Mouse (Mus musculus): ENCODE results near the gene Irgq. TPM values are rescaled to one million over a fixed set of nuclear protein-coding genes. Genes with fewer than 3 reads are reported as not detected.
"Not testable (repeated sequence)": the region's sequence is repeated elsewhere in the genome, so short reads cannot be mapped to it uniquely, and the experiment has no call there.

Gene Irgq
- 103 and 107 TPM in 2 replicates for total RNA-seq (2014; rRNA removed)
- 16.9 and 20.0 TPM in 2 replicates for polyA plus RNA-seq (2015; fragmentation: Nextera tagmentation; extraction: Ambion mirVana)

GRCm38 (mm10) chr7:24530062-24530931 lies at the start of gene Irgq:
Gene Irgq (plus strand): TSS chr7:24530689.
- Histone ChIP-seq H3K9ac (replicated peaks; ENCODE audit: low read length) (peak within 1 kb of the TSS; percentile 85), H3K36me3 (ENCODE audit: insufficient read depth, low read length) (peaks cover 12% of the 10 kb centered on the region; the same call in 1 of the 2 replicates), H3K9me3 (ENCODE audit: low read length) (no peaks in the 10 kb centered on the region), H3K4me2 (ENCODE audit: low read depth, low read length) (peak within 1 kb of the TSS; percentile 91), H3K27ac (peak within 1 kb of the TSS; percentile 92), H3K27me3 (ENCODE audit: insufficient read depth, low read length) (no peaks in the 10 kb centered on the region), H3K4me1 (ENCODE audit: insufficient read depth, low read length) (peaks cover 12% of the 10 kb centered on the region; the same call in 1 of the 2 replicates), H3K4me3 (ENCODE audit: low read length) (peak within 1 kb of the TSS; percentile 62)
- peak; percentile 100 for DNase-seq (ENCODE audit: low spot score)
- WGBS = under 1% methylated on average over 44 of the region's 44 CpGs
- no peak for TF ChIP-seq CTCF (IDR thresholded peaks at IDR 0.05; ENCODE audit: low read depth)
- peak; percentile 95 for ATAC-seq

- Histone ChIP-seq H3K27ac (peak overlapping the region; percentile 89), H3K36me3 (ENCODE audit: insufficient read depth, low read length) (no peaks in the 10 kb centered on the region), H3K4me3 (ENCODE audit: low read length) (peak overlapping the region; percentile 72), H3K4me1 (ENCODE audit: insufficient read depth, low read length) (peaks cover 22% of the 10 kb centered on the region; the same call in 1 of the 2 replicates), H3K27me3 (ENCODE audit: insufficient read depth, low read length) (no peaks in the 10 kb centered on the region), H3K9me3 (ENCODE audit: low read length) (no peaks in the 10 kb centered on the region), H3K4me2 (ENCODE audit: low read depth, low read length) (peak overlapping the region; percentile 86), H3K9ac (replicated peaks; ENCODE audit: low read length) (peak overlapping the region; percentile 92)
- no peak for DNase-seq (ENCODE audit: low spot score)
- WGBS = 6% methylated on average over 14 of the region's 14 CpGs
- TF ChIP-seq CTCF (IDR thresholded peaks at IDR 0.05; ENCODE audit: low read depth) = no peak
- peak; percentile 6; the same call in 1 of the 2 replicates for ATAC-seq
Observed at GRCm38 (mm10) chr7:24480986-24481473, 49.5 kb upstream of the Irgq start.

- H3K27ac ChIP-seq = peak within 1 kb of the TSS; percentile 89
- peak; percentile 49 for TF ChIP-seq CTCF (IDR thresholded peaks at IDR 0.05; ENCODE audit: low read depth)
- no peaks in the 10 kb centered on the region for H3K27me3 ChIP-seq (ENCODE audit: insufficient read depth, low read length)
- peak; percentile 94 for DNase-seq (ENCODE audit: low spot score)
- H3K36me3 ChIP-seq (ENCODE audit: insufficient read depth, low read length) = no peaks in the 10 kb centered on the region
- peak within 1 kb of the TSS; percentile 92 for H3K9ac ChIP-seq (replicated peaks; ENCODE audit: low read length)
- ATAC-seq = peak; percentile 88
- H3K4me1 ChIP-seq (ENCODE audit: insufficient read depth, low read length) = peaks cover 26% of the 10 kb centered on the region; the same call in 1 of the 2 replicates
- peak within 1 kb of the TSS; percentile 86 for H3K4me2 ChIP-seq (ENCODE audit: low read depth, low read length)
- H3K4me3 ChIP-seq (ENCODE audit: low read length) = peak within 1 kb of the TSS; percentile 72
- under 1% methylated on average over 67 of the region's 83 CpGs for WGBS
- H3K9me3 ChIP-seq (ENCODE audit: low read length) = no peaks in the 10 kb centered on the region
Observed at GRCm38 (mm10) chr7:24481474-24482207, 48.8 kb upstream of the Irgq start, which contains the start of gene Cadm4. Gene Cadm4 (plus strand): TSS chr7:24482023.

GRCm38 (mm10) chr7:24482208-24483020 lies 48.1 kb upstream of the Irgq start:
- ATAC-seq (peak; percentile 39), DNase-seq (ENCODE audit: low spot score) (no peak)
- Histone ChIP-seq H3K27ac (peak overlapping the region; percentile 89), H3K9me3 (ENCODE audit: low read length) (no peaks in the 10 kb centered on the region), H3K27me3 (ENCODE audit: insufficient read depth, low read length) (no peaks in the 10 kb centered on the region), H3K4me3 (ENCODE audit: low read length) (peak overlapping the region; percentile 72), H3K36me3 (ENCODE audit: insufficient read depth, low read length) (no peaks in the 10 kb centered on the region), H3K4me1 (ENCODE audit: insufficient read depth, low read length) (peaks cover 33% of the 10 kb centered on the region; the same call in 1 of the 2 replicates), H3K4me2 (ENCODE audit: low read depth, low read length) (peak overlapping the region; percentile 86), H3K9ac (replicated peaks; ENCODE audit: low read length) (peak overlapping the region; percentile 92)
- no peak for TF ChIP-seq CTCF (IDR thresholded peaks at IDR 0.05; ENCODE audit: low read depth)
- under 1% methylated on average over 10 of the region's 38 CpGs for WGBS

- not testable (repeated sequence) for DNase-seq (ENCODE audit: low spot score); H3K27me3 ChIP-seq (ENCODE audit: insufficient read depth, low read length); ATAC-seq; H3K36me3 ChIP-seq (ENCODE audit: insufficient read depth, low read length); H3K9me3 ChIP-seq (ENCODE audit: low read length); H3K27ac ChIP-seq
- peak overlapping the region; percentile 92 for H3K9ac ChIP-seq (replicated peaks; ENCODE audit: low read length)
- WGBS = 47% methylated on average over 6 of the region's 6 CpGs
- H3K4me1 ChIP-seq (ENCODE audit: insufficient read depth, low read length) = peaks cover 33% of the 10 kb centered on the region; the same call in 1 of the 2 replicates
- peak overlapping the region; percentile 72 for H3K4me3 ChIP-seq (ENCODE audit: low read length)
- H3K4me2 ChIP-seq (ENCODE audit: low read depth, low read length) = peak overlapping the region; percentile 86
Observed at GRCm38 (mm10) chr7:24483291-24483690, 47.2 kb upstream of the Irgq start.
